Mouse (Mus musculus) liver, embryonic 15.5 days (tissue): Measurements from ENCODE around the gene Gm49405. TPM values are rescaled to one million over a fixed set of nuclear protein-coding genes. Genes with fewer than 3 reads are reported as not detected.

ENCODE experiments used
- ATAC-seq: fragments of 200-750 bp; cut with Nextera tagmentation; 2 replicates; pipeline ENCODE4 v1.8.0; 2017; ENCODE audit warnings: moderate number of reproducible peaks, mild to moderate bottlenecking, moderate library complexity; ENCODE audit not compliant: insufficient read depth
- H3K27ac ChIP-seq: fragments of 300-500 bp; sonication (generic); replicated peaks from 2 replicates; pipeline ENCODE4 v1.5.1; 2015; ENCODE audit warnings: mild to moderate bottlenecking, inconsistent platforms
- H3K27me3 ChIP-seq: fragments of 300-500 bp; sonication (generic); 2 replicates; pipeline ENCODE4 v1.6.1; 2015; ENCODE audit warnings: mild to moderate bottlenecking, inconsistent platforms
- H3K36me3 ChIP-seq: fragments of 300-500 bp; sonication (generic); replicated peaks from 2 replicates; pipeline ENCODE4 v1.6.1; 2015; ENCODE audit warnings: moderate library complexity, mild to moderate bottlenecking, inconsistent platforms
- H3K4me1 ChIP-seq: fragments of 300-500 bp; sonication (generic); replicated peaks from 2 replicates; pipeline ENCODE4 v1.6.1; 2015; ENCODE audit warnings: inconsistent platforms
- H3K4me2 ChIP-seq: fragments of 300-500 bp; sonication (generic); 2 replicates; pipeline ENCODE4 v1.6.1; 2015; ENCODE audit warnings: moderate library complexity, mild to moderate bottlenecking, inconsistent platforms
- H3K4me3 ChIP-seq: fragments of 300-500 bp; sonication (generic); replicated peaks from 2 replicates; pipeline ENCODE4 v1.5.1; 2015; ENCODE audit warnings: mild to moderate bottlenecking, inconsistent platforms
- H3K9ac ChIP-seq: fragments of 300-500 bp; sonication (generic); 2 replicates; pipeline ENCODE4 v1.6.1; 2015; ENCODE audit warnings: moderate library complexity, mild to moderate bottlenecking, inconsistent platforms
- H3K9me3 ChIP-seq: fragments of 300-500 bp; sonication (generic); replicated peaks from 2 replicates; pipeline ENCODE4 v1.6.1; 2016; ENCODE audit warnings: inconsistent platforms
- WGBS: fragments of 180-500 bp; shearing (Covaris S2); methylation state at CpG from one replicate; pipeline ENCODE4 v1.1.7; 2015; ENCODE audit warnings: mixed read lengths; ENCODE audit not compliant: insufficient replicate concordance; 5-methylcytosine and 5-hydroxymethylcytosine counted together
- polyA plus RNA-seq: library from polyadenylated mRNA; unstranded; fragments of >200 nt; fragmentation: Nextera tagmentation; extraction: Ambion mirVana; gene quantifications from 2 replicates; pipeline ENCODE4 v1.2.1, GENCODE M21; 2015

Gm49405 gene
- polyA plus RNA-seq, 1 experiment from 2014 or later: 0.45 TPM

DNA sequence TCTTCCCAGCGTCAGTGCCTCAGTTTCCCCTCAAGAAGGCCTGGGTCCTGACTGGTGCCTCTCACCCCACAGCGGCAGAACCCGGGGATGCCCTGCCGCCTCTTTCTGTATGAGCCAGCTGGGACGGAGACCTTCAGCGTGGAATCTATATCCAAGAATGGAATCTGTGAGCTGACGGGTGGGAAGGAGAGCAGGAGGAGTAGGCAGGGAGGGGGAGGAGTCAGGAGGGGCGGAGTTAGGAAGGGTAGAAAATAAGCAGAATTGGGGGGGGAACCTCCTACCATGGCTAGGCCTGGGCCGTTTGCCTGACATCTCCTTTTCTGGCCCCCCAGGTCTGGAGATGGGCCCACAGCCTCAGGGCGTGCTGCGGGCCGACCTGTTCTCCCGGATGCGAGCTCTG lies 12.4 kb upstream of the Gm49405 start:
- Histone ChIP-seq H3K9ac (no peak overlapping the region), H3K27ac (no peak overlapping the region), H3K4me2 (no peak overlapping the region), H3K9me3 (no peaks in the 10 kb centered on the region), H3K4me1 (peaks cover 35% of the 10 kb centered on the region), H3K27me3 (0 out of 2 replicates have a peak, but pooled peaks cover 13% of the 10 kb centered on the region), H3K36me3 (no peaks in the 10 kb centered on the region), H3K4me3 (no peak overlapping the region)
- 80% methylated on average over 14 of the region's 14 CpGs for WGBS
- ATAC-seq: no peak

DNA sequence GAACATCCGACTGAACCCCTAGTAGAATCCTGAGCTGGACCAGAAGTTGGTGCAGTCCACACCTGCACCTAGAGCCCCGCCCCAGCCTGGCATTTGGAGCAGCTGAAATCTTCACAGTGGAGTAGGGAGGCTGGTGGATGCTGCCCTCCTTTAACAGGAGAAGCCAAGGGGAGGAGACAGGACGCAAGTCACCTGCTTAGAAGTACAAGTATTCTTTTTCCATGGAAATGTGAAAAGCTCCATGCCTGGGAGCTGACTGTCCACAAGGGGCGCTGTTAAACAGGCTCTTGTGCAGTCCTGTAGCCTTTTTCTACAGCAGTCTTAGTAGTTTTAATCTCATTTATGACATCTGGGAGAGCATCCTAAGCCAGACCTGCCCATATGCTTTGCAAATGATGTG lies 11.7 kb upstream of the Gm49405 start:
- H3K9ac ChIP-seq: no peak overlapping the region
- H3K36me3 ChIP-seq: no peaks in the 10 kb centered on the region
- 82% methylated on average over 4 of the region's 4 CpGs for WGBS
- H3K27me3 ChIP-seq: 0 out of 2 replicates have a peak, but pooled peaks cover 13% of the 10 kb centered on the region
- no peak for ATAC-seq
- H3K4me1 ChIP-seq: peaks cover 35% of the 10 kb centered on the region
- H3K27ac ChIP-seq: no peak overlapping the region
- no peaks in the 10 kb centered on the region for H3K9me3 ChIP-seq
- H3K4me2 ChIP-seq: no peak overlapping the region
- no peak overlapping the region for H3K4me3 ChIP-seq

DNA sequence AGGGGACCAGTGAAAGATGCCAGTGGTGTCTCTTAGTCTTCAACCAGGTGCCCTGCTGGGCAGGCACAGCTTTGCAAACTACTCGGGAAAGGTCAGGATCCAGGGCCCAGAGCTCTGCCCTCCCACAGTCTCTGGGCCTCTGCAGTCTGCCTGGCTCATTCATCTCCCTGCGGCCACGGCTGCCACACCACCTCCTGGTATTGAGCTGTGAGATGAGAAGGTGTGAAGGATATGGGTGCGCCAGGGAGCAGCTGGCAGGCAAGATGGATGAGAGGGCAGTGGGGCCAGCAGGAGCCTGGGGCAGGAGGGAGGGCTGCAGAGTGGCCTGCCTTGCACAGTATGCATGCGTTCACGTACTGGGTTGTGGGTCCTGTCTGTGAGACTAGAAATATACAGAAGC lies 9.6 kb upstream of the Gm49405 start:
- no peaks in the 10 kb centered on the region for H3K9me3 ChIP-seq
- no peak overlapping the region for H3K27ac ChIP-seq
- H3K27me3 ChIP-seq: 0 out of 2 replicates have a peak, but pooled peaks cover 9% of the 10 kb centered on the region
- no peak overlapping the region for H3K4me3 ChIP-seq
- no peak overlapping the region for H3K9ac ChIP-seq
- no peak overlapping the region for H3K4me2 ChIP-seq
- WGBS: 66% methylated on average over 6 of the region's 6 CpGs
- H3K36me3 ChIP-seq: no peaks in the 10 kb centered on the region
- peaks cover 25% of the 10 kb centered on the region for H3K4me1 ChIP-seq
- ATAC-seq: no peak

DNA sequence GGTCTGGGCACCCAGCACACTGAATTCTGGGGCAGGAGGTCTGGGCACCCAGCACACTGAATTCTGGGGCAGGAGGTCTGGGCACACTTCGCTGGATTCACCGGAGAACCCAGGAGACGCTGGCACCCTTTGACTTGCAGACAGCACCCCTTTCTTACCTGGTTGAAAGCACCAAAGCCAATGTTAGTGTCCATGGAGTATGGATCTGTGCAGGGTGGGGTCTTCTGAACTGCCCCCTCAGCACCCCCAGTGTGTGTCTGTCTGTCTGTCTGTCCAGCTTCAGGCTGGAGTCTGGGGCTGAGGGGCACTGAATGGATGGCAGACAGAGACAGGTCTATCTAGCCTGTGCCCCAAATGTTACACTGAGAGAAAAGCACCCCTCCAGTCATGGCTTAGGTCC lies 8.9 kb upstream of the Gm49405 start:
- no peak overlapping the region for H3K9ac ChIP-seq

GRCm38 (mm10) chr19:3991966-3992365 lies 8.5 kb upstream of the Gm49405 start:
- WGBS: 63% methylated on average over 3 of the region's 3 CpGs
- Histone ChIP-seq H3K27me3 (0 out of 2 replicates have a peak, but pooled peaks cover 9% of the 10 kb centered on the region), H3K9ac (no peak overlapping the region)

More for the DNA sequence above, 8.9 kb upstream of the Gm49405 start:
- Histone ChIP-seq H3K9me3 (no peaks in the 10 kb centered on the region), H3K4me2 (no peak overlapping the region), H3K36me3 (no peaks in the 10 kb centered on the region), H3K27ac (no peak overlapping the region), H3K4me3 (no peak overlapping the region), H3K27me3 (0 out of 2 replicates have a peak, but pooled peaks cover 9% of the 10 kb centered on the region), H3K4me1 (peaks cover 17% of the 10 kb centered on the region)
- no peak for ATAC-seq
- WGBS: 87% methylated on average over 3 of the region's 3 CpGs

GRCm38 (mm10) chr19:3992416-3992815 lies 8.0 kb upstream of the Gm49405 start, which contains the start of gene Tbx10:
TSS of gene Tbx10 (plus strand) at chr19:3992752.
- 45% methylated on average over 5 of the region's 5 CpGs for WGBS
- H3K27me3 ChIP-seq: 0 out of 2 replicates have a peak, but pooled peaks cover 9% of the 10 kb centered on the region
- no peaks in the 10 kb centered on the region for H3K36me3 ChIP-seq
- no peak within 1 kb of the TSS for H3K4me3 ChIP-seq
- H3K27ac ChIP-seq: no peak within 1 kb of the TSS
- H3K9me3 ChIP-seq: no peaks in the 10 kb centered on the region
- H3K4me2 ChIP-seq: no peak within 1 kb of the TSS
- no peak for ATAC-seq
- peaks cover 10% of the 10 kb centered on the region; the same call in 1 of the 2 replicates for H3K4me1 ChIP-seq
- no peak within 1 kb of the TSS for H3K9ac ChIP-seq

More at GRCm38 (mm10) chr19:3991966-3992365, 8.5 kb upstream of the Gm49405 start:
- Histone ChIP-seq H3K4me2 (no peak overlapping the region), H3K4me1 (peaks cover 13% of the 10 kb centered on the region), H3K9me3 (no peaks in the 10 kb centered on the region), H3K4me3 (no peak overlapping the region), H3K27ac (no peak overlapping the region), H3K36me3 (no peaks in the 10 kb centered on the region)
- ATAC-seq: no peak

DNA sequence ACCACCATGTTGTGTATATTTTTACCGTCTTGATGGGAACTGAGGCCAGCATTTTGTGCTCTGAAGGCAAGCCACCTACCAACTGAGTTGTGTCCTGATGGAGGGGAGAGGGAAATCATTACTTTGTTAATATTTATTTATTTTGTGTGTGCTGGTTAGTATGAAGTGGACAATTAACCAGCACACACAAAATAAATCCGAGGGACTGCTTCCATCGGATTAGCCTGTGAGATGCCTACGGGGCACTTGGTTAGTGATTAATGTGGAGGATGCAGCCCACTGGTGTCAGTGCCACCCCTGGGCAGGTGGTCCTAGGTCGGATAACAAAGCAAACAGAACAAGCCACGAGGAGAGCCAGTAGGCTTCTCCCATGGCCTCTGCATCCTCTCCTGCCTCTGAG lies 5.5 kb upstream of the Gm49405 start:
- WGBS: 59% methylated on average over 6 of the region's 6 CpGs
- H3K27ac ChIP-seq: no peak overlapping the region
- ATAC-seq: no peak
- H3K4me2 ChIP-seq: no peak overlapping the region
- no peaks in the 10 kb centered on the region for H3K36me3 ChIP-seq
- peaks cover 15% of the 10 kb centered on the region for H3K4me1 ChIP-seq
- no peak overlapping the region for H3K9ac ChIP-seq
- H3K4me3 ChIP-seq: no peak overlapping the region
- H3K27me3 ChIP-seq: 0 out of 2 replicates have a peak, but pooled peaks cover 9% of the 10 kb centered on the region
- no peaks in the 10 kb centered on the region for H3K9me3 ChIP-seq

- H3K4me2 ChIP-seq: no peak overlapping the region
- H3K9me3 ChIP-seq: no peaks in the 10 kb centered on the region
- no peak overlapping the region for H3K27ac ChIP-seq
- H3K4me1 ChIP-seq: peaks cover 16% of the 10 kb centered on the region
- H3K9ac ChIP-seq: no peak overlapping the region
- H3K27me3 ChIP-seq: 0 out of 2 replicates have a peak, but pooled peaks cover 9% of the 10 kb centered on the region
- 76% methylated on average over 3 of the region's 3 CpGs for WGBS
- H3K4me3 ChIP-seq: no peak overlapping the region
- H3K36me3 ChIP-seq: no peaks in the 10 kb centered on the region
- no peak for ATAC-seq
These were observed 4.9 kb upstream of the Gm49405 start for GRCm38 (mm10) chr19:3995505-3995904.

GRCm38 (mm10) chr19:3996106-3996505 lies 4.3 kb upstream of the Gm49405 start:
- Histone ChIP-seq H3K4me3 (no peak overlapping the region), H3K9me3 (no peaks in the 10 kb centered on the region), H3K9ac (no peak overlapping the region), H3K27ac (no peak overlapping the region), H3K4me1 (peaks cover 22% of the 10 kb centered on the region), H3K36me3 (no peaks in the 10 kb centered on the region), H3K4me2 (no peak overlapping the region), H3K27me3 (0 out of 2 replicates have a peak, but pooled peaks cover 9% of the 10 kb centered on the region)
- no peak for ATAC-seq
- 55% methylated on average over 7 of the region's 7 CpGs for WGBS

GRCm38 (mm10) chr19:3996747-3997146 lies 3.7 kb upstream of the Gm49405 start:
- no peak overlapping the region for H3K4me3 ChIP-seq
- no peak overlapping the region for H3K4me2 ChIP-seq
- no peak overlapping the region for H3K9ac ChIP-seq
- no peak for ATAC-seq
- no peak overlapping the region for H3K27ac ChIP-seq
- peaks cover 28% of the 10 kb centered on the region for H3K4me1 ChIP-seq
- H3K36me3 ChIP-seq: no peaks in the 10 kb centered on the region
- 62% methylated on average over 8 of the region's 8 CpGs for WGBS
- 0 out of 2 replicates have a peak, but pooled peaks cover 9% of the 10 kb centered on the region for H3K27me3 ChIP-seq
- no peaks in the 10 kb centered on the region for H3K9me3 ChIP-seq

DNA sequence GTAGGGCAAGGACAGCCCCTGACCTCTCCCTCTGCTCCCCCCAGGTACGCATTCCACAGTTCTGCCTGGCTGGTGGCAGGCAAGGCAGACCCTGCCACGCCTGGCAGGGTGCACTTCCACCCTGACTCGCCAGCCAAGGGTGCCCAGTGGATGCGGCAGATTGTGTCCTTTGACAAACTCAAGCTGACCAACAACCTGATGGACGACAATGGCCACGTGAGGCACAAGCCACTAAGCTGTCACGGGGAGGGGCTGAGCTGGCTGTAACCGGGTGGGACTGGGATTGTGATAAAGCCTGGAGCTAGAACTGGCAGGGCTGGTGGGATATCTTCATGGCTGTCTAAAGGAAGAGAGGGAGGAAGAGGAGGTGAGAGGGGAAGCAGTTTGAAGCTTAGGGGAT lies 3.2 kb upstream of the Gm49405 start:
- Histone ChIP-seq H3K4me2 (no peak overlapping the region), H3K4me1 (peaks cover 33% of the 10 kb centered on the region), H3K4me3 (no peak overlapping the region), H3K27me3 (0 out of 2 replicates have a peak, but pooled peaks cover 5% of the 10 kb centered on the region), H3K27ac (no peak overlapping the region), H3K36me3 (no peaks in the 10 kb centered on the region), H3K9me3 (no peaks in the 10 kb centered on the region), H3K9ac (no peak overlapping the region)
- ATAC-seq: no peak
- 58% methylated on average over 8 of the region's 8 CpGs for WGBS

GRCm38 (mm10) chr19:3998335-3998734 lies 2.1 kb upstream of the Gm49405 start:
- H3K9me3 ChIP-seq: no peaks in the 10 kb centered on the region
- no peaks in the 10 kb centered on the region for H3K27me3 ChIP-seq
- 67% methylated on average over 8 of the region's 8 CpGs for WGBS
- no peak overlapping the region for H3K4me3 ChIP-seq
- no peaks in the 10 kb centered on the region for H3K36me3 ChIP-seq
- no peak for ATAC-seq
- H3K4me1 ChIP-seq: peaks cover 30% of the 10 kb centered on the region
- H3K27ac ChIP-seq: no peak overlapping the region
- no peak overlapping the region for H3K9ac ChIP-seq
- H3K4me2 ChIP-seq: no peak overlapping the region
